Mouse (Mus musculus) gastrocnemius, postnatal 25 days (tissue): ENCODE results near the gene Spink2. TPM values are rescaled to one million over a fixed set of nuclear protein-coding genes. Genes with fewer than 3 reads are reported as not detected.
"Not testable (repeated sequence)": the region's sequence is repeated elsewhere in the genome, so short reads cannot be mapped to it uniquely, and the experiment has no call there.

Source experiments
- DNase-seq: peaks from one replicate; pipeline ENCODE4 v3.0.0; 2022
- total RNA-seq, 2 experiments: library from RNA; stranded (reverse); gene quantifications; 1 replicate in 1 of 2; 2 replicates in 1 of 2; pipeline ENCODE4 v1.2.3; 2021

The Spink2 gene
- total RNA-seq, 2 experiments from 2014 or later, result not detected

GRCm38 (mm10) chr5:77193951-77194350, 17.3 kb downstream of the Spink2 start:
- no peak for DNase-seq

GRCm38 (mm10) chr5:77193266-77193665, 18.0 kb downstream of the Spink2 start:
- no peak for DNase-seq

GRCm38 (mm10) chr5:77191631-77192030, 19.6 kb downstream of the Spink2 start:
- no peak for DNase-seq

DNA sequence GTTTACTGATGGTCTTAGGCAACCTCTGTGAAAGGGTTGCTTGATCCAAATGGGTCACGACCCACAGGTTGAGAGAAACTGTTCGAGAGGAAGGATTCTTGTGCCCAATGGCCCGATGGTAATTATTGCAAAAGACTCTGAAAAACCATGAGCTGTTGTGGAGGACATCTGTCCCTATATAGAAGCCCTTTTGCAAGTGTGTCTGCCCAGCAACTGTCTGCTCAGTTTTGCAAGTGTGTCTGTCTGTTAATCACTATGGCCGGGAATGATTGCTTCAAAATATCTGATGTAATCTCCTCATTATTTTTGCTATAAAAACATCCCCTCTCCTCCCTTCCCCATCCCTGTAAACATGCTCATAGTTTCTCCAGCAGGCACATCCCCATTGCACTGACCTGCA, 20.2 kb downstream of the Spink2 start:
- DNase-seq, result no peak

DNA sequence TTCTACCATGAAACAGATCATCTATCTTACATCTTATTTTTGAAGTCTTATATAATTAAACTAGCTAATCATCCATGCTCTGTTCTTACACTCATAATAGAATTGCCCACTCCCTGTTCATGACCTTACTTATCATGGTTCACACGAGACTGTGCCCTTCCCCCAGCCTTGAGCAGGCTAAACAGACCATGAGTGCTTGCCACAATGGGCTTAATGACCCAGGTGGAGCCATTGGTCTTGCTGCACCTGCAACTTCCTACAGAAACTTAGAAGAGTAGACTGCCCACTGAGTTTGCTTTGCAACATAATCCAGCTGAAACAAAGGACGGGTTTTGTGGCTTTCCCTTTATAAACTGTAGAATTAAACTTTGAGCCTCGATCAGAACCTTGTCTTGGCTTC, 22.5 kb downstream of the Spink2 start:
- no peak for DNase-seq

- no peak for DNase-seq
Measured at GRCm38 (mm10) chr5:77185351-77185750, 25.9 kb downstream of the Spink2 start.

DNA sequence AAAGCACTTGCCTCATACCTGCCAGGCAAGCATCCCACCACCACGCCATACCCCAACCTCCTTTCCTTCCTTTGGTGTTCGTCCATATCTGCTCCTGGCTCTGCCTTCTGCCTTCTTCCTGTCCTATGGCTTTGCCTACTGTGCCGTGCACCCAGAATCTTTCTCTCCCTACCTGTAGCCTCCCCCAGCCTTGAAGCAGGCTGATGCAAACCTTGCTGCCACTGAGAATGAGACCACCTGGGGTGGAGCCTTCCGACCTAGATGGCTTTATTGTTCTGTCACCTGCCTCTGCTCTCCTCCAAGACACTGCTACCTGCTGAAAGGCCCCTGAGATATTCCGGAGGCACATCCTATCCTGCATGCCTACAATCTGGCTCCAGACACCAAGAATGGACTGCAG, 27.4 kb downstream of the Spink2 start:
- DNase-seq, result not testable (repeated sequence)

DNA sequence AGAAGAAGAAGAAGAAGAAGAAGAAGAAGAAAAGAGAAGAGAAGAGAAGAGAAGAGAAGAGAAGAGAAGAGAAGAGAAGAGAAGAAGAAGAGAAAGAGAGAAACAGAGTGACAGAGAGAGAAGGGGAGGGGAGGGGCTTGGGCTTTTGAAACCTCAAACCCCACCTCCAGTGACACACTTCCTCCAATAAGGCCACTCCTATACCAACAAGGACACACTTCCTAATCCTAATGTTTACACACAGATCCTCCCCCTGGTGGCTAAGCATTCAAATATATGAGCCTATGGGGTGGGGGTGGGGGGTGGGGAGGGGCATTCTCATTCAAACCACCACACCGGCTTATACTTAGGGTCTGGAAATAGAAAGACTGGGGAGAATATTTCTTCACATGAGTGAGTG, 27.9 kb downstream of the Spink2 start:
- no peak for DNase-seq

DNA sequence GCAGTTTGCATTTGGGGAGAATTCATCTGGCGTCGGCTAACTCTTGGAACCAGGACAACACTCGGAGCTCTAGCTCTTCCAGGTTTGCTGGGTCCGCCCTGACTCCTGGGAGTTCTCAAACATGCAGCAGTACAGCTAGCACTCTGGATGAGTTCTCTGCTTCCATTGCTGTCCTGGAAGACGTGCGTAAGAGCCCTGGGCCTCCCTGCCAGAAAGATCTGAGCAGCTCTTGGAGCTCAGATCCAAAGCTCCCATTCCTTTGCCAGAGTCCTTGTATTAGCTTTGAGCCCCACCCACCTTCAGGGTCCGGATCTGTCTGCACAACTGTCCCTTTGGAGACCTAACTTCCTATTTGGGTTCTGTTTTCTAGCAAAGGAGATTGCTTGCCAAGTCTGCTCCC, 29.8 kb downstream of the Spink2 start:
- DNase-seq, result peak; percentile 84

DNA sequence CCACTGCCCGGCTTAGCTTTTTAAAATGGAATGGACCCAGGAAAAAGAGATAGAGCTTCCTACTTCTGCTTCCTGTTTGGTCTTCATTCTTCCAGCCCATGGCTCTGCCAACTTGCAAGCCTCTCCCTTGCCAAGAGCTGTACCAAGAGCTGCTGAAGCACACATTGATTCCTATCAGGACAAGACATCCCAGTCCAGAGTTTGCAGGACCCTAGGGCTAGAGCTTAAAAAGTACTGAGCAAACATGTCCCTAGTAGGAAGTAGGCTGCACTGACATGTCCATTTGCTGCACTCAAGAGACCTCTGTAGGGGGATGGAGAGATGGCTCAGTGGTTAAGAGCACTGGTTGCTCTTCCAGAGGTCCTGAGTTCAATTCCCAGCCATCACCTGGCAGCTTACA, 32.3 kb downstream of the Spink2 start:
- no peak for DNase-seq

DNA sequence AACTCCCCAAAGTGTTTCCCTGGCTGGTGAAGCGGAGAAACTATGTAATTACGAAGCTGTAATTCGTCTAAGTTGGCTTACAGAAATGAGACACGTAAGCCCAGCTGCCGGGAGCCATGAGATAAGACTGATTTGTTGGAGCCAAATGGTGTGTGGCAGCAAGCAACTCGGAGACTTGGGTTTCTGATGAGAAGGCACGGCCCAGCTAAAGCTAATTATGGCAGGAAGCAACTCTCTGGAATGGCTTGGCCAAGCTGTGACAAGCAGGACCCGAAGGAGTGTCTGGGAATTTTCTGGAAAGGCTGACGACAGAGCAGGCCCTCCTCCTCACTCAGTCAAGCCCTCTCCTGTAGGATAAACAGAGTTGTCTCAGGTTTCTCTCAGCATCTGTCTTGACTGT, 33.3 kb downstream of the Spink2 start:
- DNase-seq, result peak; percentile 43

GRCm38 (mm10) chr5:77174779-77175178, 36.5 kb downstream of the Spink2 start:
- no peak for DNase-seq

GRCm38 (mm10) chr5:77170593-77170992, 40.7 kb downstream of the Spink2 start:
- DNase-seq, result no peak

DNA sequence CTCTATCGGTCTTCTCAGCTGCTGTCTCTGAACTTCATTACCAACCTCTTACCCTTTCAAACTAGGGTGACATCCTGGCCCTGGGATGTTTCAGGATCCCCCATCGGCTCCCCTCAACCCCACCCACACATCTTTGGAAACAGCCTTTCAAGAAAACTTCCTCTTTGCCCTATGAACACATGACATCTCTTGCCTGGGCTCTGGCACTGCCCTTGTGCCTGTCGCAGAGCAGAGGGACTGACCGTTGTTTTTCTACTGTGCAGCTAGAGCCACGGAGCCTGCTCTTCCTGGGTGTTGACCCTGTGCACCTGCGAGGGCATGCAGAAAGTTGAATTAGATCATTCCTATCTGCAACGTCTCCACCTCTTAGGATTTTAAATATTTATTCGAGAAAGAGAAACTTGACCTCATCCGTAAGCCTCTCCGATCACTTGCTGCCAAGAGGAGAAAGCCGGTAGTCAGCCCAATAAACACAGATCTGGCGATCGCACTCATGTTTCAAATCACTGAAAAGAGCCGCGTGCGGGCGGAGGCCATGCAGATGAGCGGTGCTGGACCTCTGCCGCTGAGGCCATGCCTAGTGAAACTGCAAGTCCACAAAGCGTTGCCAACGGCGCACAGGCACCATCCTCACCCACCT, 43.8 kb downstream of the Spink2 start:
- no peak for DNase-seq

DNA sequence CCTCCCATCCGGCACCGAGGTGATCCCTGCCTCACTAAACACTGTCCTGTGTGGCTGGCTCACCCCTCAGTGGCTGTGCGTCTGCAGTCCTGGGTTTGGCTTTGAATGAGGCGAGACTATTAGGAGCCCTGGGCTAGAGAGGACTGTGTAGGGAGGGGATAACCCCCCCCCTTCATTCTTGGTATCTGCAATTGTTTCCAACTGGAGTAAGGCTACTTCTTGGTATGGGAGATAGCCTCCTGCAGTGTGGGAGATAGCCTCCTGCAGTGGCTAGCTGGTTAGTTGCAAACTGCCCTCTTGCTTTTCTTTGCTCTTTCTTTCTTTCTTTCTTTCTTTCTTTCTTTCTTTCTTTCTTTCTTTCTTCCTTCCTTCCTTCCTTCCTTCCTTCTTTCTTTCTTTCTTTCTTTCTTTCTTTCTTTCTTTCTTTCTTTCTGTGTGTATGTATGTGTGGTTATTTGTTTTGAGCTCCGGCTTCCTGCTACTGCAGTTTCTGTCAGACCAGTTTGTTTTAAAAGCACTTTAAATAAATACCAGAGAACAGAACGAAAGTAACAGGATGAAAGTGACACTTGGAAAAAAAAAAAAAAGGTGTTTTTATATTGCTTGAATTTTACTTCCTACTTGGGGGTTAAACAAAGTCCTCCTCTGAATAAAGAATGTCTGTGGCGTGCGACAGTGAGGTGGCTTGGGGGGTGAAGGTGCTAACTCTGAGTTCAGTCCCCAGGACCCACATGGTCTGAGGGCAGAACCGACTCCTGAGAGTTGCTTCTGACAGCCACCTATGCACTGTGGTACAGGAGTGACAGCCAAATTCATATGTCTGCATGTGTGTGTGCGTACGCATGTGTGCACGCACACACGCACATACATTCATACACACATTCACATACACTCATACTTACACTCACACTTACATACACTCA, 45.3 kb downstream of the Spink2 start:
- DNase-seq, result no peak

- no peak for DNase-seq
Measured at GRCm38 (mm10) chr5:77163597-77163996, 47.7 kb downstream of the Spink2 start.

- no peak for DNase-seq
Measured at GRCm38 (mm10) chr5:77162566-77162965, 48.7 kb downstream of the Spink2 start.

DNA sequence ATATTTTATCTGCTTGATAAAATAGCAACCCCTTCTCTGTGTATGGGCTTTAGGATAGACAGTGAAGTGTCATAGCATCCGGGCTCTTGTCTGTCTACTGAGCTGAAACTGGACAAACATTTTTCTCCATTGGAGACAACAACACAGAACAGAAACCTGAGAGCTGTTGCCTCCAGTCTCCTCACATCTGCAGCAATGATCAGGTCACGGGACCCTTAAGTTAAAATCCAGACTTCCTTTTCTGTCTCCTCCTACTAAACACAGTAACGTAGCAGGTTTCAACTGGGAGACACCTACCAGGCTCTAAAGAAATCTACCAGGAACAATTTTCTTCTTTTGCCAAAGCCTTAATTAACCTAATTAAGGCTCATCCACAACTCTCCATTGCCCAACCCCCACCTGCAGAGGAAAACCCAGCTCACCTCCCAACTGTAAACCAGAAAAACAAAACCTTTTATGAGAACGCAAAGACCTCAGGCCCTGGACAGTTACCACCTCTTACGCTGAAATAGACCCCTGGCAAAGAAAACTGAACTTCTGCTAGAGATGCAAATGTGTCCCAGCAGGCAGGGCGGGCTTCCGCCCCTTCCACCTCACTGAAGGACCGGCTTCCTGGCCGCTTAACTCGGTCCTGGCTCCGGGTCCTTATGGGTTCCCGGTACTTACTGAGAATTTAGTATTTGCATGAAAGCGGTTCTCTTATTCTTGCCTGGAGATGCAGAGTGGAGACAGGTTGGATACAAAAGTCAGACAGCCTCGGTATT, 53.3 kb downstream of the Spink2 start:
- peak; percentile 32 for DNase-seq

- DNase-seq, result no peak
Measured at GRCm38 (mm10) chr5:77156938-77157337, 54.3 kb downstream of the Spink2 start.

DNA sequence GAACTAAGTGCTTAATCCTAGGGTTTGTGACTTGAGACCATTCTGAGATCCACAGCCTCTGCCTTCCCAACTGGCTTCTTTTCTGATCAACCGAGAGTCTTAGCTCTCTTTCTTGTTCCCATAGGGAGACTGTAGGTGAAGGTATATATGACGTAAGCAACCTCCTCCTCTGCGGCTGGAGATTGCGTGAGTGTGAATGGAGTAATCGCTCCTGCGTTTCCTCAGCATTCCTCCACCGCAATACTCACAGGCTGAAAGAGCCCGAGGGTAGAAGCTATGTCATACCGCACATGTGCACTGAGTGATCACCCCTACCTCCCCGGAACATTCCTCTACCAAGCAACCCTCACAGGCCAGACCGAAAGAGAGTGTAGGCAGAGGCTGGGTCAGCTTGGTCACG, 55.7 kb downstream of the Spink2 start:
- no peak for DNase-seq
